Mouse (Mus musculus): ENCODE results near the gene Gm15448. TPM values are rescaled to one million over a fixed set of nuclear protein-coding genes. Genes with fewer than 3 reads are reported as not detected.
"Not testable (repeated sequence)": the region's sequence is repeated elsewhere in the genome, so short reads cannot be mapped to it uniquely, and the experiment has no call there.

Gene Gm15448
- polyA plus RNA-seq (2012; ENCODE audit: insufficient read depth, insufficient read length, low replicate concordance, missing spikeins): not detected in 2 replicates

DNA sequence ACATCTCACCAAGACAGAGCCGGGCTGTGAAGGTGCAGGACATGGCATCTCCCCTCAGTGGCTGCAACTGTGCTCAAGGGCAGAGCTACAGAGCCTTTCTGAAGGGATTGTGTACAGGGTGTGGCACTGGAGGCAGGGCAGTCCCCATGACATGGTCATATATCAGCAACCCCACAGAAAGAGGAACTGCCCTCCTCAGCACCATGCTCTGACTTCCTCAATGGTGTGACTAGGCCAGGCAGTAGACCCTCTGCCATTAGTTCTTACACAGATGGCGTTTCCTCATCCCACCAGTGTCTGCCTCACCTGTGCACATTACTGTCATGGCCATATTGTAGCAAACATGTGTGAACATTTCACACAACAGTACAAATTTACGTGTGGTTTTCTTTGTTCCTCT lies at the start of gene Gm15448:
Gene Gm15448 (minus strand): TSS at position 89 of the 400 bp plus-strand sequence.
- not testable (repeated sequence) for H3K27ac ChIP-seq (ENCODE audit: insufficient read depth, low read depth, low read length); H3K4me1 ChIP-seq (ENCODE audit: control insufficient read depth, insufficient read depth, low read length); H3K4me3 ChIP-seq (ENCODE audit: insufficient read depth, low read depth, low read length)
- 79% methylated on average over 1 of the region's 3 CpGs for WGBS

DNA sequence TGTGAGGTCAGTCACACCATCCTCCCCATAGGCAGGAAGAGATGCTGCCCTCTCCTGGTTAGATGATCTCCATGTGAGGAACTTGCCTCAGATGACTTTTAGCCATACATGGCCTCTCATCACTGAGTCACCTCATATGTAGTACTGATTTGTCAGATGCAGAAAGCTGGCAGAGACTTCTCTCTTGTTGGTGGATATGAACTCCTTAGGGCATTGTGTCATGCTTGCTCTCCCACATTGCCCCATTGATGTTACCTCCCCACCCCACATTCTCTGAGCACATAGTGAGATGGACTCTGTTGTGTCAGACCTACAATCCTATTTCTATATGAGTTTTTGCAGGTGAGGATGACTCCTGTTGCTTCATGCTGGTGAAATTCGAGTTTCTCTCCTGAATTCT lies 49.5 kb upstream of the Gm15448 start:
- H3K4me3 ChIP-seq (ENCODE audit: insufficient read depth, low read depth, low read length); H3K4me1 ChIP-seq (ENCODE audit: control insufficient read depth, insufficient read depth, low read length); H3K27ac ChIP-seq (ENCODE audit: insufficient read depth, low read depth, low read length): not testable (repeated sequence)
- no CpG with 5 or more reads among the region's 1 CpGs for WGBS

DNA sequence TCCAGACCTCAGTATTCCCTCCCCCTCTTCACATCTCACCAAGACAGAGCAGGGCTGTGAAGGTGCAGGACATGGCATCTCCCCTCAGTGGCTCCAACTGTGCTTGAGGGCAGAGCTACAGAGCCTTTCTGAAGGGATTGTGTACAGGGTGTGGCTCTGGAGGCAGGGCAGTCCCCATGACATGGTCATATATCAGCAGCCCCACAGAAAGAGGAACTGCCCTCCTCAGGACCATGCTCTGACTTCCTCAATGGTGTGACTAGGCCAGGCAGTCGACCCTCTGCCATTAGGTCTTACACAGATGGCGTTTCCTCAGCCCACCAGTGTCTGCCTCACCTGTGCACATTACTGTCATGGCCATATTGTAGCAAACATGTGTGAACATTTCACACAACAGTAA lies 19.5 kb upstream of the Gm15448 start, which contains the start of gene Pira2:
Gene Pira2 (minus strand): TSS at position 101 of the 400 bp plus-strand sequence.
- no CpG with 5 or more reads among the region's 2 CpGs for WGBS
- H3K4me1 ChIP-seq (ENCODE audit: control insufficient read depth, insufficient read depth, low read length); H3K4me3 ChIP-seq (ENCODE audit: insufficient read depth, low read depth, low read length); H3K27ac ChIP-seq (ENCODE audit: insufficient read depth, low read depth, low read length): not testable (repeated sequence)

- not testable (repeated sequence) for H3K27ac ChIP-seq (ENCODE audit: insufficient read depth, low read depth, low read length); H3K4me1 ChIP-seq (ENCODE audit: control insufficient read depth, insufficient read depth, low read length); H3K4me3 ChIP-seq (ENCODE audit: insufficient read depth, low read depth, low read length)
- no CpG with 5 or more reads among the region's 1 CpGs for WGBS
Measured at GRCm38 (mm10) chr7:3837854-3838253, 12.4 kb upstream of the Gm15448 start.

DNA sequence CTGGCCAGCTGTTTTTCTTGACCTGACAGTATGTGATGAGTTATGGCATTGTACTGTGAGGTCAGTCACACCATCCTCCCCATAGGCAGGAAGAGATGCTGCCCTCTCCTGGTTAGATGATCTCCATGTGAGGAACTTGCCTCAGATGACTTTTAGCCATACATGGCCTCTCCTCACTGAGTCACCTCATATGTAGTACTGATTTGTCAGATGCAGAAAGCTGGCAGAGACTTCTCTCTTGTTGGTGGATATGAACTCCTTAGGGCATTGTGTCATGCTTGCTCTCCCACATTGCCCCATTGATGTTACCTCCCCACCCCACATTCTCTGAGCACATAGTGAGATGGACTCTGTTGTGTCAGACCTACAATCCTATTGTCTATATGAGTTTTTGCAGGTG lies 5.1 kb upstream of the Gm15448 start:
- not testable (repeated sequence) for H3K4me1 ChIP-seq (ENCODE audit: control insufficient read depth, insufficient read depth, low read length); H3K4me3 ChIP-seq (ENCODE audit: insufficient read depth, low read depth, low read length); H3K27ac ChIP-seq (ENCODE audit: insufficient read depth, low read depth, low read length)

DNA sequence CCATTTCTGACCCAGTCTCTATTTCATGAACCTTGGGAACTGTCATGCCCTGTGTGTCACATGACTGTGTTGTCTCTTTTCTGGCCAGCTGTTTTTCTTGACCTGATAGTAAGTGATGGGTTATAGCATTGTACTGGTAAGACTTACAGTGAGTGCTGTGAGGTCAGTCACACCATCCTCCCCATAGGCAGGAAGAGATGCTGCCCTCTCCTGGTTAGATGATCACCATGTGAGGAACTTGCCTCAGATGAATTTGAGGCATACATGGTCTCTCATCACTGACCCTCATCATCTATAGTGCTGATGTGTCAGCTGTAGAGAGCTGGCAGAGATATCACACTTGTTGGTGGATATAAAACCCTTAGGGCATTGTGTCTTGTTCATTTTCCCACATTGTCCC lies 13.6 kb downstream of the Gm15448 start:
- H3K4me3 ChIP-seq (ENCODE audit: insufficient read depth, low read depth, low read length); H3K27ac ChIP-seq (ENCODE audit: insufficient read depth, low read depth, low read length); H3K4me1 ChIP-seq (ENCODE audit: control insufficient read depth, insufficient read depth, low read length): not testable (repeated sequence)

- H3K4me3 ChIP-seq (ENCODE audit: insufficient read depth, low read depth, low read length): not testable (repeated sequence)
- WGBS: 84% methylated on average over 4 of the region's 4 CpGs
Measured at GRCm38 (mm10) chr7:3802935-3803334, 22.6 kb downstream of the Gm15448 start.

DNA sequence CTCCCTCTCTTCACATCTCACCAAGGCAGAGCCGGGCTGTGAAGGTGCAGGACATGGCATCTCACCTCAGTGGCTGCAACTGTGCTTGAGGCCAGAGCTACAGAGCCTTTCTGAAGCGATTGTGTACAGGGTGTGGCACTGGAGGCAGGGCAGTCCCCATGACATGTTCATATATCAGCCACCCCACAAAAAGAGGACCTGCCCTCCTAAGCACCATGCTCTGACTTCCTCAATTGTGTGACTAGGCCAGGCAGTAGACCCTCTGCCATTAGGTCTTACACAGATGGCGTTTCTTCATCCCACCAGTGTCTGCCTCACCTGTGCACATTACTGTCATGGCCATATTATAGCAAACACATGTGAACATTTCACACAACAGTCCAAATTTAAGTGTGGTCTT lies 25.5 kb downstream of the Gm15448 start:
- H3K4me1 ChIP-seq (ENCODE audit: control insufficient read depth, insufficient read depth, low read length); H3K27ac ChIP-seq (ENCODE audit: insufficient read depth, low read depth, low read length); H3K4me3 ChIP-seq (ENCODE audit: insufficient read depth, low read depth, low read length): not testable (repeated sequence)
- WGBS: 66% methylated on average over 3 of the region's 3 CpGs

More at GRCm38 (mm10) chr7:3802935-3803334, 22.6 kb downstream of the Gm15448 start:
- not testable (repeated sequence) for H3K4me1 ChIP-seq (ENCODE audit: control insufficient read depth, insufficient read depth, low read length); H3K27ac ChIP-seq (ENCODE audit: insufficient read depth, low read depth, low read length)

DNA sequence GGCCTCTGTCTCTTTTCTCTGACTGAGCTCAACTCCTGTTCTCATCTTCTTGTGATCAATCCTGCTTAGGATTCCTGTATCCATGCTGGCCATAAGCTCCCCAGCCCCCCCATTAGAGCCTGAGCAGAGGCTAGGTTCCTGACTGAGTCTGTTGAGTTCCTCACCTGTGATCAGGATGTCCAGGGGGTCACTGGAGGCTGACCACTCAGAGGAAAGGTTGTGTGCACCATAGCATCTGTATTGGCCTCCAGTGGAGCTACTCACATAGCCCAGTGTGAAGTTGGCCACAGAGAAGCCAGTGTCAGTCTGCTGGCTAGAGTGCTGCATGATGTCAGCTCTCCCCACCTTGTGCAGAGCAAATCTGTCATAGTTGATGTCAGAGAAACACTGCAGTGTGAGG lies 29.2 kb downstream of the Gm15448 start:
- not testable (repeated sequence) for H3K27ac ChIP-seq (ENCODE audit: insufficient read depth, low read depth, low read length); H3K4me3 ChIP-seq (ENCODE audit: insufficient read depth, low read depth, low read length); H3K4me1 ChIP-seq (ENCODE audit: control insufficient read depth, insufficient read depth, low read length)

Other genes with a start within 250 kb of the Gm15448 start
- not detected in 2 replicates for gene Oscar, start 209.5 kb downstream of the Gm15448 start, polyA plus RNA-seq (2012; ENCODE audit: insufficient read depth, insufficient read length, low replicate concordance, missing spikeins)
- gene Ndufa3, start 208.3 kb downstream of the Gm15448 start, polyA plus RNA-seq (2012; ENCODE audit: insufficient read depth, insufficient read length, low replicate concordance, missing spikeins): not detected in 2 replicates
- gene Tfpt, start 195.8 kb downstream of the Gm15448 start, polyA plus RNA-seq (2012; ENCODE audit: insufficient read depth, insufficient read length, low replicate concordance, missing spikeins): not detected in 2 replicates
- gene Prpf31, start 195.7 kb downstream of the Gm15448 start, polyA plus RNA-seq (2012; ENCODE audit: insufficient read depth, insufficient read length, low replicate concordance, missing spikeins): not detected in 2 replicates
- gene Cnot3, start 180.4 kb downstream of the Gm15448 start, polyA plus RNA-seq (2012; ENCODE audit: insufficient read depth, insufficient read length, low replicate concordance, missing spikeins): not detected in 2 replicates
- gene Leng1, start 159.8 kb downstream of the Gm15448 start, polyA plus RNA-seq (2012; ENCODE audit: insufficient read depth, insufficient read length, low replicate concordance, missing spikeins): not detected in 2 replicates
- not detected in 2 replicates for gene Tmc4, start 148.1 kb downstream of the Gm15448 start, polyA plus RNA-seq (2012; ENCODE audit: insufficient read depth, insufficient read length, low replicate concordance, missing spikeins)
- gene Tsen34, start 132.8 kb downstream of the Gm15448 start, polyA plus RNA-seq (2012; ENCODE audit: insufficient read depth, insufficient read length, low replicate concordance, missing spikeins): not detected in 2 replicates
- not detected in 2 replicates for gene Mboat7, start 132.2 kb downstream of the Gm15448 start, polyA plus RNA-seq (2012; ENCODE audit: insufficient read depth, insufficient read length, low replicate concordance, missing spikeins)
- 2,455 TPM in 1 of 2 replicates, not detected in the other for gene Rps9, start 121.7 kb downstream of the Gm15448 start, polyA plus RNA-seq (2012; ENCODE audit: insufficient read depth, insufficient read length, low replicate concordance, missing spikeins)
- not detected in 2 replicates for gene Pirb, start 105.3 kb downstream of the Gm15448 start, polyA plus RNA-seq (2012; ENCODE audit: insufficient read depth, insufficient read length, low replicate concordance, missing spikeins)
- not detected in 2 replicates for gene Pira2, start 19.4 kb upstream of the Gm15448 start, polyA plus RNA-seq (2012; ENCODE audit: insufficient read depth, insufficient read length, low replicate concordance, missing spikeins)
- not detected in 2 replicates for gene Gm14548, start 72.4 kb upstream of the Gm15448 start, polyA plus RNA-seq (2012; ENCODE audit: insufficient read depth, insufficient read length, low replicate concordance, missing spikeins)
- gene Lilra6, start 89.8 kb upstream of the Gm15448 start, polyA plus RNA-seq (2012; ENCODE audit: insufficient read depth, insufficient read length, low replicate concordance, missing spikeins): not detected in 2 replicates
- gene Lair1, start 237.5 kb upstream of the Gm15448 start, polyA plus RNA-seq (2012; ENCODE audit: insufficient read depth, insufficient read length, low replicate concordance, missing spikeins): not detected in 2 replicates